Mouse (Mus musculus) G1E (cell line): ENCODE data around the gene Tmem200b. TPM values are rescaled to one million over a fixed set of nuclear protein-coding genes. Genes with fewer than 3 reads are reported as not detected.

Experiments
- ATAC-seq: 2 replicates; pipeline ENCODE4 v1.8.0; 2016; ENCODE audit warnings: mild to moderate bottlenecking; ENCODE audit not compliant: insufficient number of reproducible peaks, poor library complexity, low FRiP score, severe bottlenecking; ENCODE audit errors: extremely low read depth
- DNase-seq: peaks from one replicate; pipeline ENCODE4 v3.0.0; 2012; ENCODE audit warnings: low spot score
- H3K27me3 ChIP-seq: 2 replicates; pipeline ENCODE4 v1.6.1; 2012; ENCODE audit warnings: mild to moderate bottlenecking, low read length, inconsistent platforms; ENCODE audit not compliant: insufficient read depth
- H3K36me3 ChIP-seq: replicated peaks from 2 replicates; pipeline ENCODE3; 2012; ENCODE audit warnings: mild to moderate bottlenecking, inconsistent platforms
- H3K4me1 ChIP-seq: 2 replicates; pipeline ENCODE4 v1.6.1; 2012; ENCODE audit warnings: low read depth, low read length, inconsistent platforms, mixed read lengths; ENCODE audit not compliant: insufficient read depth
- H3K4me3 ChIP-seq: 2 replicates; pipeline ENCODE4 v1.5.1; 2012; ENCODE audit warnings: low read depth, mild to moderate bottlenecking, inconsistent platforms, low read length, moderate library complexity, mixed read lengths
- H3K9me3 ChIP-seq: replicated peaks from 2 replicates; pipeline ENCODE4 v1.6.1; 2012; ENCODE audit warnings: inconsistent platforms
- CTCF ChIP-seq: IDR thresholded peaks from 2 replicates; pipeline ENCODE4 v1.5.1; 2012; ENCODE audit warnings: low read depth, low read length, inconsistent platforms, mixed read lengths
- GATA1 ChIP-seq: IDR thresholded peaks from 2 replicates; pipeline ENCODE4 v1.6.1; 2012; ENCODE audit warnings: borderline replicate concordance, low read length, inconsistent platforms, mixed read lengths
- GATA2 ChIP-seq: IDR thresholded peaks from 2 replicates; pipeline ENCODE4 v1.6.1; 2012; ENCODE audit warnings: low read depth, low read length, inconsistent platforms, borderline replicate concordance
- POLR2AphosphoS5 ChIP-seq: IDR thresholded peaks from 2 replicates; pipeline ENCODE4 v1.6.1; 2012; ENCODE audit warnings: low read depth, low read length, inconsistent platforms; ENCODE audit not compliant: insufficient replicate concordance
- TAL1 ChIP-seq: conservative IDR thresholded peaks from 2 replicates; pipeline ENCODE4 v1.6.1; 2012; ENCODE audit warnings: low read depth, low read length, inconsistent platforms, mixed read lengths
- polyA plus RNA-seq: library from polyadenylated mRNA; stranded (reverse); fragments of >175 nt; gene quantifications from 2 replicates; pipeline ENCODE4 v1.2.3, GENCODE M21; 2012
- total RNA-seq, 2 experiments: library from RNA; stranded (forward) in 1 of 2; stranded (reverse) in 1 of 2; fragments of 200-1000 nt in 1 of 2; fragments of >200 nt in 1 of 2; fragmentation: Nextera tagmentation in 1 of 2; gene quantifications; 2 replicates each; pipeline ENCODE4 v1.2.3; 2014 to 2017

Tmem200b gene
- total and polyA plus RNA-seq, 3 experiments, result 0.22 TPM; not detected in 2

- peaks cover 6% of the 10 kb centered on the region for H3K4me1 ChIP-seq
- peaks cover 95% of the 10 kb centered on the region for H3K36me3 ChIP-seq
- no peak overlapping the region for H3K4me3 ChIP-seq
- ATAC-seq, result no peak
- DNase-seq, result no peak
- TF ChIP-seq GATA2, result no peak
- no peak for TF ChIP-seq CTCF
- no peak for TF ChIP-seq POLR2AphosphoS5
- TF ChIP-seq GATA1, result no peak
- TF ChIP-seq TAL1, result no peak
- no peaks in the 10 kb centered on the region for H3K27me3 ChIP-seq
- H3K9me3 ChIP-seq, result no peaks in the 10 kb centered on the region
Measured at GRCm38 (mm10) chr4:131939459-131939858, 17.9 kb downstream of the Tmem200b start.

DNA sequence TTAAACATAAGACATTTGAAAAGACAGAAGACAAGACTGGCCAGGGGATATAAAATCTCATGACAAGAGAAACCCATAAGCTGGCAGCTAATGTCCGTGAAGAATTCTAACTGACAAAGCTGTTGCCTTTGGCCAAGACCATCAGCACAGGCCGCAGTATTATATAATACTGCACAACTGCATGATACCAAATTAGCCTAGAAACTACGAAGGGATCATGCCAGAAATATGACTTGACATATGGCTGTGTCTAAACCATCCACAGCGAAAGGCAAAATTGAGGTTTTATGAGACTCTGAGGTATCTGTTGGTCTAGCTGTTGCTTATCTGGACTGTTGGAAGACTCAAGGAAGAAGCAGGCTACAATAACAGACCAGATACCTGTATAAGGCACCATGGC, 19.3 kb downstream of the Tmem200b start:
- DNase-seq (no peak), ATAC-seq (no peak)
- Histone ChIP-seq H3K36me3 (peaks cover 95% of the 10 kb centered on the region), H3K4me3 (no peak overlapping the region), H3K27me3 (no peaks in the 10 kb centered on the region), H3K4me1 (peaks cover 6% of the 10 kb centered on the region), H3K9me3 (no peaks in the 10 kb centered on the region)
- no peak for TF ChIP-seq TAL1
- TF ChIP-seq GATA1, result no peak
- no peak for TF ChIP-seq CTCF

GRCm38 (mm10) chr4:131947848-131948247, 26.3 kb downstream of the Tmem200b start:
- no peak overlapping the region for H3K4me3 ChIP-seq
- ATAC-seq, result no peak
- peaks cover 89% of the 10 kb centered on the region for H3K36me3 ChIP-seq
- DNase-seq, result no peak
- no peaks in the 10 kb centered on the region for H3K9me3 ChIP-seq
- H3K4me1 ChIP-seq, result no peaks in the 10 kb centered on the region
- no peaks in the 10 kb centered on the region for H3K27me3 ChIP-seq
- no peak for TF ChIP-seq POLR2AphosphoS5
- TF ChIP-seq CTCF, result no peak
- no peak for TF ChIP-seq GATA2
- TF ChIP-seq GATA1, result no peak
- TF ChIP-seq TAL1, result no peak

DNA sequence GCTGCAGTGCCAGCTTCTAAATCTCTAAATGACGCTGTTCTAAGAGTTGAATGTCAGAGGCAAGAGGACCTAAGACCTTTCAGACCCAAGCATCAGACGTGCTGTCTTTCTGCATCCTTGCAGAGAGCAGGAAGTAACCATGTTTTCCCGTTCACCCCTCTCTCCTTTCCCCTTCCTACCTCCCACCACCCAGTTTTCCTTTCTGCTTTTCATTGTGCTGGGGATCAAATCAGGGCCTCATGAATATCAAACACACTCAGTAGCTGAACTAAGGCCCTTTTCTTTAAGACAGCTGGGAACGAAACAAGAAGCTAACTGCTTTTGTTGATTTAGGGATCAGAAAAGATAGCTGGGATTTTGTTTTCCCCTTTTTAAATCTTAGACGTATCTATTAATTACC, 28.3 kb downstream of the Tmem200b start:
- Histone ChIP-seq H3K4me3 (no peak overlapping the region), H3K9me3 (no peaks in the 10 kb centered on the region), H3K27me3 (no peaks in the 10 kb centered on the region), H3K36me3 (peaks cover 90% of the 10 kb centered on the region), H3K4me1 (no peaks in the 10 kb centered on the region)
- no peak for TF ChIP-seq TAL1
- no peak for TF ChIP-seq GATA1
- TF ChIP-seq GATA2, result no peak
- no peak for TF ChIP-seq CTCF
- no peak for TF ChIP-seq POLR2AphosphoS5
- no peak for DNase-seq
- no peak for ATAC-seq

GRCm38 (mm10) chr4:131950657-131951056, 29.1 kb downstream of the Tmem200b start:
- no peak for TF ChIP-seq GATA2
- Histone ChIP-seq H3K27me3 (no peaks in the 10 kb centered on the region), H3K36me3 (peaks cover 90% of the 10 kb centered on the region), H3K4me1 (no peaks in the 10 kb centered on the region), H3K9me3 (no peaks in the 10 kb centered on the region), H3K4me3 (no peak overlapping the region)
- ATAC-seq (no peak), DNase-seq (no peak)

- no peak for DNase-seq
- Histone ChIP-seq H3K9me3 (no peaks in the 10 kb centered on the region), H3K27me3 (no peaks in the 10 kb centered on the region), H3K36me3 (peaks cover 89% of the 10 kb centered on the region), H3K4me3 (no peak overlapping the region), H3K4me1 (no peaks in the 10 kb centered on the region)
- ATAC-seq, result no peak
- no peak for TF ChIP-seq POLR2AphosphoS5
- no peak for TF ChIP-seq GATA2
- TF ChIP-seq GATA1, result no peak
- TF ChIP-seq CTCF, result no peak
- no peak for TF ChIP-seq TAL1
Measured at GRCm38 (mm10) chr4:131957161-131957560, 35.6 kb downstream of the Tmem200b start.

DNA sequence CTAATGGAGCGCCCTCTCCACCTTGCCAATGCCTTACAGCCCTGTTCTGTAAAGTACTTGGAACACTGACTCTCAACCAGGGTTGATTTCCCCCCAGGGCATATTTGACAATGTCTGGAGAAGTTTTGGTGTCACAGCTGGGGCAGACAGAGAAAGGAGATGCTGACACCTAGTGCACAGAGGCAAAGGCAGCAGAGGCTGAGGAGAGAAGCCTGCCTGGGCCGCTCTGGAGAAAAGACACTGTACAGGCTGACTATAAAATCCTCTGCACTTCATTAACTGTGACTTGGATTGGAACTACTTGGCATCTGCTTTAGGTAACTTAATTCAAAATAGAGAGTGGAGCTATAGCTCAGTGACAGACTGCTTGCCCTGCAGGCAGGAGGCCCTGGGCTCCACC, 47.3 kb downstream of the Tmem200b start:
- no peaks in the 10 kb centered on the region for H3K9me3 ChIP-seq
- peaks cover 5% of the 10 kb centered on the region; the same call in 1 of the 2 replicates for H3K4me1 ChIP-seq
- H3K4me3 ChIP-seq, result no peak overlapping the region
- no peak for DNase-seq
- H3K36me3 ChIP-seq, result peaks cover 94% of the 10 kb centered on the region
- no peaks in the 10 kb centered on the region for H3K27me3 ChIP-seq
- no peak for ATAC-seq
- TF ChIP-seq GATA2, result no peak
- TF ChIP-seq TAL1, result no peak
- TF ChIP-seq CTCF, result no peak
- TF ChIP-seq POLR2AphosphoS5, result no peak
- TF ChIP-seq GATA1, result no peak
